Mouse (Mus musculus) telencephalon, adult 2 months (tissue): ENCODE results near the gene Zdhhc6.

Experiments
- DNase-seq: peaks from one replicate; pipeline ENCODE4 v3.0.0-alpha.2; 2011; ENCODE audit warnings: low read depth, low spot score

The Zdhhc6 gene

DNA sequence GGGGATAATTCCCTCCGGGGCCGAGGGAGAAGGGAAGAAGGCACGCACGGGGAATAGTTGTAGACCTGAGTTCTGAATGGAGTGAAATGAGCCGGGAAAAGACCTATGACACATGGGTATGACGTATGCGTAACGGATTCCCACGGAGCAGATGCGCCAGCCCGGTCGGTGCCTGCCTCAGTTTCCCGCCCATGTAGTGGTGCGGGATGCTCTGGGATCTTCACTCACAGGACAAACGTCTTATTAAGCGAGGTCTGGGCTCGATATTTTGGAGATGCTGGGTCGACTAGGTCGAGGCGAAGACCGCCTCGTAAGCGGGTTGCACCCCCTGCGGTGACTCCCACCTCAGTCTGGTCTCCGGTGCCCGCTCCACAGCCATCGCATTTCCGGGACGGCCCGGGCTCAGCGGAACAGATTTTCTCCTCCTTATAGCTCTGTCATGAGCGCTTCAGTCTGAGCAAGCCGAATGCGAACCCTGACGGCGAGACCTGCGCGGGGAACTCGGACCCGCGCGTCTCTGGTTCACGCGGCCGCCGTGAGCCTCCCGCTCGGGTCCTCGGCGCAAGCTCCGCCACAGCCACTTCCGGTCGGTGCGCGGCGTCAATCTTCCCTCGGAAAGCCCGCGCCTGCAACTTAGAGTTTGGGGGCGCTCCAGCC, at the start of gene Zdhhc6:
Zdhhc6 (minus strand) TSS at position 581 of the 657 bp plus-strand sequence.
- no peak for DNase-seq

DNA sequence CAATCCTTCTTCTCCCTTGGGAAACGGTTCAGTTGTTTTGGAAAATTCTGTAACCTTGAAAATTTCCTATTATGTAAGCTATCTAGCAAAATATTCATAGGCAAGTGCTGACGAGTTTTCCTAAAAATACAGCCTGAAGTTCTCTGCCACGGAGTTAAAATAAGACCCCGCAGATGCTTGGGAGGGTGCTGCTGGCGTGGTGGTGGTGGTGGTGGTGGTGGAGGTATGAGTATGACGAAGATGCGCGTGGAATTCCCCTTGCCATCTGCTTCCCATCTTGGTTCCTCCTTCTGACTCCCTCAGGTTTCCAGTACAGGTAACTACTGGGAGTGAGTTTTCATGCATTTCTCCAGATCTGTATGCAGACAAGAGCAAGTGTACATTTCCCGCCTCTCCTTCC, 46.8 kb upstream of the Zdhhc6 start:
- DNase-seq, result peak; percentile 83

DNA sequence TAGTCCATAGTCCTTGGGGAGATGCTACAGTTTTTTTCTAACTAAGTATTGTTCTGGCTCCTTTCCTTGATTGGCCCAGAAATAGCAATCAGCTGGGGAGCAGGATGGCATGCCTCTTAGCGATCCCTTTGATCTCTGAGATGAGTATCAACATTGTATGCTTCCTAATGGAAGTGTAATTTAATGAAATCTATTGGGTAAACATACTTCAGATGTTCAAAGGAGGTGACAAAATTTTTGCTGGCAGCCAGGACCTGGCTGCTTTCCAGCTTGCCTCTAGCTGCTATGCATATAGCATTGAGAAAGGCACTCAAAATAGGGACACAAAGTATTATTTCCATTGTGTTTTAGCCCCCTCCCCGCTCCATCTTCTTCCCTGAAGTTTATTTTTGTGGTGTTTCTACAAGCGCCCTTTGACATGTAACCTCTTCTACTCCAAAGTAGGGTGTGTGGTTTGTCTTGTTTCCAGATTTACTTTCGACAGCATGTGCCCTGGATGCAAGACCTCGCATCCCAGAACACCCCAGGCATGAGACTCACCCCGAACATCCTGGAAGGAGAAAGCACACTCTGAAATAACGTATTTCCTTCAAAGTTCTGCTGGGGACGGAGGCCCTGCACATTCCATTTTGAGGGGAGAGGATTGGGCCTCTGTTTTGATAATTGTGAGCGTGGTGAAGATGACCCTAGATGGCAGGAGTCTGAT, 35.0 kb upstream of the Zdhhc6 start:
- no peak for DNase-seq

DNA sequence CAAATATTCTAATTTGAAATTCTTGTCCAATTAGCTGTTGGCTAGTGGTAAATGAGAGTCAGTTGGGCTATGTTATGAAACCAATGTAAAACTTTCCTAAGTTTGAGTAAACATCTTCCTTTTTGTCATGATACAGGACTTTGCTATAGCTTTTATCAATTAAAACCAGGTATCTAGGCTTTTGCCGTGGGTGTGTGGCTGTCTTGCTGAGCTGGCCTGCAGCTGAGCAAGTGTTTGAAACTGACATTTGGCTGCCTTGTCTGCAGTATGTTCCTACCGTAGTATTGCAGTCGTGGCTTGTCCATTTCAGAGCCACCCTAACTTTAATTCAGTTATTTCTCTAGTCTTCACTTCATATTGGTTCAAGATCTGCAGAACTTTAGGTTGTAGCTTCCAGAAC, 32.4 kb upstream of the Zdhhc6 start:
- no peak for DNase-seq

DNA sequence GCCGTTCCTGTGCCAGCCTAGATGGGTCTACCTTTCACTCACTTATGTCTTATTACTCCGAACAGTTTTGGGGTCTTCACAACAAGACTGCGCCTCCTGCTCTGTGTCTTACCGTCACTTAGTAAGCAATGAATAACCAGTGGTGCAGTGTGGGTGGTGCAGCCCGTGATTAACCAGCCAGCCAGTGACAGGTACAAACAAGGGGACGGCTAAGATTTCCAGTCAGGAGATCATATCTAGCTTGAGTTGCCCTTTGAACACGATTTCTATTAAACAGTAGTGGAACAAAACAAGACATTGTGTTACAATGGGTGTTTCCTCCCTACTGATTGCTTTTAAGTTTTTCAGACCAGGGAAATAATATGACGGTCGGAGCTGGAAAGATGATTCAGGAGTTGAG, 27.4 kb upstream of the Zdhhc6 start:
- DNase-seq, result no peak

DNA sequence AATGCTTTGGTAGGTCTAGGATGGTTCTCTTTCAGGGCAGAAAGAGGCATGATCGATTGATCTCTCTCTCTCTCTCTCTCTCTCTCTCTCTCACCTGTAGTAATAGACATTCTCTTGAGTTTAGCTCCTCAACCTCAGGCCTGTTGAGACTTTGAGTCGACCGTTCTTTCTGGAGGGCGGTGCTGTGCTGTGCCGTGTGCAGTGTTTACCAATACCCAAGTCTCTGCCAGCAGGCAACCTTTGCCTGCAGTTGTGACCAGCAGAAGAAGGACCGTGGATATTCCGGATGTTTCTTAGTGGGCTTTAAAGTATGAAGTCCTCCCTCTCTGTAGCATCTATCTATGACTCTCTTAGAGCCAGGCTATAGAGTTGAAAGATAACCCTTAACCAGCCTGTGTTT, 26.6 kb upstream of the Zdhhc6 start:
- no peak for DNase-seq

DNA sequence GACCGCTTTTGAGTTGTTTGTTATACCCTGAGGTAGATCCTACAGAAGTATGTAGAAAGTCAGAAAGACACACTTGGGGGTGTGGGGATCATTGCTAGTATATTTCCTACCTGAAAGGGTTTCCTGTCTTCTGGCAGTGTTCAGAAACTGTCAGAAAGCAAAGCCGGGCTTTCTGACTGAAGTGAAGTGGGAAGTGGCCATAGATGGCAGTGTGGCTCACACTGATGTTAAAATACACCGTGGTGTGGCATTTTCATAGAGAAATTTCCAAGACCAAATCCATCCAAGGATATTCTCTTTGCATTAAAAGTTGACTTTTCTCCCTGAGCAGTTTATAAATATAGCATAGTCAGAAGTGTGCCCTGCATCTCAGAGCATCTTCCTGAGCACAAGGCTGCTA, 25.5 kb upstream of the Zdhhc6 start:
- DNase-seq, result no peak

DNA sequence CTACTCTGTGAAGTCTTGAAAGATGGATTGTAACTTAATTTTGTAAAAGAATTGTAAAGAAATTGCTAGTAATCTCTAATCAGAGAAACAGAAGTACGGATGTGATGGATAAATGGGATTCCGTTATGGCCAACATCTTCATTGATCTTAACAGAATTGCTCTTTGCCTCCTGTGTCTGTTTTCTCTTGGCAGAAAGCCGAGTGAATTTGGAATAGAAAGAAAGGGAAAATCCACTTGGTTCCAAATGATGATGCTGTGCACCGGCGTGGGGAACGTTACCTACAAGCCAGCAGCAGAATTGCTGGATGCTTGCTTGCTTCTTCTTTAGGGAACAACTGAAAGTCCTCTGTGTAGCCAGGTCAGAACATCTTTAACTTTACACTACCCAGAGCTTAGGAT, 24.7 kb upstream of the Zdhhc6 start:
- no peak for DNase-seq

DNA sequence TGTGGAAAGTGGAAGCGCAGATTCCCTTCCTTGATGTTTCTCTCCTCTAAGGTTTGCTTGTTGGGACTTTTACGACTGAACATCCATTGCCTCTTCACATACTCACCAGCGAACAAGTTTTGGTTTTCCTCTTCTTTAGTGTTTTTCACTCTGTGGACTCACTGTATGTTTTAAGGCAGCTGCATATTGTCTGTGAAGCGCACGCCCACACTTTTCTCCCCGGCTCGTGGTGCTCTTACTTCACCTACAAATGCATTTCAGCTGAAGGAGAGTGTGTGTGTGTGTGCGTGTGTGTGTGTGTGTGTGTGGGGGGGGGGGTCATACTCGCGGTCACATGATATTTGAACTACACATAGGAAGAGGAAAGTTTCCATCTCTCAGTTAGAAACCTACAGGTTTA, 21.8 kb upstream of the Zdhhc6 start:
- no peak for DNase-seq

DNA sequence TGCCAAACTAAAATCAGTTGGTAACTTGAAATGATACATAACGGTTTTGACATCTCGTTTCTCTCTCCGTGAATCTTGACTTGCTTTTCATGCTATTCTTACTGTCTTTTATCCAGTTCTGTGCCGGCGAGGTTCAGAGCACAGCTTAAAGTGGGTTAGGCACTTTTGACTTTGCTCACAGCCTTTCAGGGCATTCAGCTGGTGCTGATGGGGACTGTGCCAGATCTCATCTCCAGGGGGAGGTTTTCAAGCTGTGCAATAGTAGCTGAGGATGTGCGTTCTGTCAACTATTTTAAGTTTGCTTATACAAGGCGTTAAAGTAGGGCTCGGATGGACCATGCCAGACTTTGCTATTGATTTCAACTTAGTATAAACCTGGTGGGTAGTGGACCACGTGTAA, 21.2 kb upstream of the Zdhhc6 start:
- no peak for DNase-seq

DNA sequence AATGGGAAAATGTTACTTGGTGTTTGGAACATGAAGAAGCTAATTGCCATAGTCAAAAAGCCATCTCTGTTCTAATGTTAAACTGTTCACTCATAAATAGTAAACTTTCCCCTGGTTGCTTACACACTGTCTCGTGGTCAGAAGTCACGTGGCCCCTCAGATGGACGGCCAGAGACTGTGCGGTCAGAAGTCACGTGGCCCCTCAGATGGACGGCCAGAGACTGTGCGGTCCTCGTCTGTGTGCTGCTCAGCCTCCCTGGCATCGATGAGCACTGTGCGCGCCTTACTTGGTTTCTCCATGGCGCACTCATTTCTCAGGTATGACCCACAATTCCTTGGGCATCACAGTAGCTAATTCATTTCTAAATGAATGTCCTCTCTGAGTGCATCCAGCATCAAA, 20.6 kb upstream of the Zdhhc6 start:
- no peak for DNase-seq

DNA sequence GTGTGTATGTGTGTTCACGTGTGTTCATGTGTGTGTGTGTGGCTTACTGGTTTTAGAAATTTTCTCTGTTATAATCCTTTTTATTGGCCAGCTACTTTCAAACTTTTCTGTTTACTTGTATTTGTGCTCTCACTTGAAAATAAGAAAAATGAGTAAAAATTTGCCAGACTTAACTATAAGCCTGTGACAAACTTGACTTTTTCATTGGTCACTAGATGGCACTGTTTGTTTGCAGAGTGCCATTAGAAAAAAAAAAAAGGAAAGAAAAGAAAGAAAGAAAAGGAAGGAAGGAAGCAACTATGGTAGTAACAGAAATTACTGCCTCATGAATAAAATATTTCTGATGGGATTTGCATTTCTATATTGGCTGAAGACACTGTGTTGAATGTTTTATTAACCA, 20.0 kb upstream of the Zdhhc6 start:
- DNase-seq, result no peak

DNA sequence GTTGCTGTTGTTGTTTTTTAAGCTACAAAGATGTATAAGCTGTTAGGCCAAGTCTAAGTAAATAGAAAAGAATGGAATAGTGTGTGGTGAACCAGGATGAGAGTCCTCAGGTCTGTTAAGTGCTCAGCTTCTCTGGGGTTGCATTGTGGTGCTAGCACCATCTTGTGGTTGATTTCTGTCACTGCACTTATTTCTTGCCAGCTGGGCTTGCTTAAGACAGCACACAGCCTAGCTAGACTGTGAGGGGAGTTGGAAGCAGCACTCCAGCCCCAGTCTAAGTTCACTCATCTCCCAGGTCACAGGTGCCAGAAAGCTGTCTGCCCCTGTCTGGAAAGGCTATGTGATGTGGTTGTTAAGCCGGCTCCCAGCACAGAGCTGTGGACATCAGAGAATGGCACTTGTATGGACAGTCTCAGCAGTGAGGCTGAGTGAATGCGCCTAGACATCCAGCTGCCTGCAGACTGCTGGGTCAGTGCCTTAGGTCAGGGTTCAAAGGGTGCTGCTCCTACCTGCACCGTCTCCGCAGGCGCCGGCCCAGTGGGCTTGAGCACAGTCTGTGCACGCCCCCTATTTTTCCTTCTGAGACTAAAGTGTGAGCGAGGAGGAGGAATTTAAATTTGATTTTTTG, 16.9 kb upstream of the Zdhhc6 start:
- DNase-seq, result peak; percentile 71

DNA sequence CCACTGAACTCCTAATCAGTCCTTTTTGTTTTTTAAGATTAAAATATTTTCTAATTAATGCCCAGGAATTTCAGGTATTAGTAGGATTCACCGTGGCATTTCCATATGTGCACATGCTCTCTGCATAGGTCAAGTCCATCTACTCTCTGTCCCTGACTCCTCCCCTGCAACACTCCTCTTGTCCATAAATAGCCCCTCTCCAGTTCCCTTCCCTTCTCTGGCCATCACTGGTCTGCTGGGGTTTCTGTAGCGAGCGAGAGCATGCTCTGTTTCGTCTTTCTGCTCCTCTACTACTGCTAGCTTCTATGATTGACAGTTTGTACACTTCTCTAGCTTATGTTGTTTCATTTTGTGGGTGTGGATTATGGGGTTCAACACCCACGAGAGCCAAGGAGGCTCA, 15.9 kb upstream of the Zdhhc6 start:
- no peak for DNase-seq

DNA sequence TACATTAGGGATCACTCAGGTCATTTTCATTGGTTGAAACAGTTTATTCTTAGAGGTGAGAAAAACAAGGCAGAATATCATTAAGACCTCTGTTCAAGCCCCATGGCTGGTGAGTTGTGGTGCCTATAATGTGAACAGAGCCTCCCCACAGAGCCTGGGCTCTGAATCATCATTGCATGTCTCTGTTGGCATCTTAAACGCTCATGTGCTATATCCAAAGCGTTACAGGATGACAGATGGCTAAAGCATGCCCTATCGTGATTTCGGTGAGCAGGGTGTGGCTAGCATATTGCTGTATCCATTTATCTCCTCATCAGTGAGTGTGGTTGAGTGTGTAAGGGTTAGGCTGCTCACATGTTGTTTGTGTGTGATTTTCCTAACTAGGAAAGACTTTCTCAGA, 11.7 kb upstream of the Zdhhc6 start:
- DNase-seq, result no peak

DNA sequence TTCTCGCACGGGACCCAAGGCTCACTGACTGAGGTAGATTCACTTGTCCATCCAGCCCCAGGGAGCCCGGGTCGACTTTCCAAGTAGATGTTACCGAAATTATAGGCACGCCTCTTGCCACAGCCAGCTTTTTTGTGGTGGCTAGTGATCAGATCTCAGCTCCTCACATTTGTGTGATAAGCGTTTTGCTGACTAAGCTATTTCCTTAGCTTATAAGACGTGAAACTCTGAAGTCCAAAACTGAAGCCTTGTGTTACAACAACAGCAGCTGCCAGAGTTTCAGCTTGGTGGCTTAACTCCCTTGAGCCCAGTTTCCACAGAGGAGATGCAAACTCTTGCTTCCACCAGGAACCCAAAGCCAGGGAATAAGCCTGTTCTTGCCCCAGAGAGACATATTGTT, 6.8 kb upstream of the Zdhhc6 start:
- DNase-seq, result no peak

DNA sequence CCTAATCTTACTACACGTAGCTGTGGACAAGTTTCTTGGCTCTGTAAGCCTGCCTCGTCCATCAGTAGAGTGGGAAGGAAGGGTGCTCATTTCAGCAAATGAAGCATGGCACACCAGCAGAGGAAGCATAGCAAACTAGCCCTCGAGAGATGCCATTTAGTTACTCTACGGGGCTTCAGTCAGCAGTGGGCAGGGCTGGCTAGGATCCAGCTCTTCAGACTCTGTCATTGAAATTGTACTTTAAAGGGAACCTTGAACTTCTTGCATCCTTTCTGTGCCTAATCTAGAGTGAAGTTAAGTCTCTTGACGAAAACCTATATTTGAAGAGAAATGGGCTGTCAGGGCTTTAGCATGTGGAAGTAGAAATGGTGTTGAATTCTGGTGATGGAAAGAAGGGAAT, 3.7 kb upstream of the Zdhhc6 start:
- DNase-seq, result no peak

DNA sequence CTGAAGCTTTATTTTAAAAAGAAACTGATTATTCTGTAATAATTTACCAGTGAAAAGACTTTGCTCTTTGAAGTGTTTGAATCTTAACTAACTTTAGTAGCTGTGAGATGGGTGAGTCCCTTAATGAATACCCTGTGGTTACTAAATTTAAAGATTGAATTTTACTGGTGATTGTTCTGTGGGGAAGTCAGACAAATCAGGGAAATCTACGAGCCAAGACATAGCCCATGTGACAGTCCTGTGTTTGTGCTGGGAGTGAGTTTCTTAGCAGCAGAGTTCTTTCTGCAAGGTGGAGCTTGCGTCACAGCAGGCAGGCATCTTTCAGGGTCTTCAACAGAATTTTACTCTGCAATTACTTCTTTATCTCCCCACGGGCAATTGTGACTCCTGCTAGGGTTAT, 3.2 kb upstream of the Zdhhc6 start:
- no peak for DNase-seq

DNA sequence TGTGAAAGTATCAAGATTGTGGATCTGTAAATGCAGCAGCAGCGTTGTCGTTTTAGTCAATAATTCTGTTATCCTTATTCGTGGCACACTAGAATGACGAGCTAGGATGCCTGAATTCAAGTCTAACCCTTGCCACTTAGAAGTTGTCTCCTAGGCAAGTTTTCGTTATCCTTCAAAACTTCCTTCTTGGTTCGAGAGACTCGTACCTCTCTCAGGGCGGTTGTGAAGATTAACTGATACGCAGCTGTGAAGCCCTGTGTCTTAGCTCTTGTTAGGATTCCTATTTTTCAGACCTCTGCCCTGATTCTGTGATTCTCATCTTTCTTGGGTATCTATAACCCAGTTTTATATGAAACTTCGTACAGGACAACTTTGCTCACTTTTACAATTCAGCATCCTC, 1.1 kb upstream of the Zdhhc6 start:
- no peak for DNase-seq

DNA sequence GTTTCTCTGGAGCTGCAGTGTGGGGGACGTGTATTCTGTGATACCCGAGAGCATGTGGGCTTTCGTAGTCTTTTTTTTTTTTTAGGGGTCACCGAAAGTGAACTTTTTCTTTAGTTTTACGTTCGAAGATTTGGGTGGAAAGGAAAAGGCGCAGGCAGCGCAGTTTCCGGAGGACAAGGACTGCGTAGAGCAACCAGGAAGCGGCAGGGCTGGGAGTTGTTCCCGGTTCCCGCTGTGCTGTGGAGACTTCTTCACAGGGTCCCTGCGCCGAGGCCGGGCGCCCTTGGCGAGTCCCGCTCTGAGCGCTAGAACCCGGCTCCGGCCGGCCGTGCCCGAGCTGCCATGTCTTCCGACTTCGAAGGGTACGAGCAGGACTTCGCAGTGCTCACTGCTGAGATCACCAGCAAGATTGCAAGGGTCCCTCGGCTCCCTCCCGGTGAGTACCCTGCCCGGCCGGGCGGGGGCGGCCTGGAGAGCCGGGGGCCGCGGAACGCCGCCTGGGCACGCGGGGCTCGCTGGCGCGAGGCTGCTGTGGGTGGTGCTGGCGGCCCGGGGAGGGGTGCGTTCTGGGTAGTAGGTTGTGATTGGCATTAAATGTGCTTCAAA, 380 bp upstream of the Zdhhc6 start, which contains the start of gene Vti1a:
Vti1a (plus strand) TSS at position 187 of the 606 bp plus-strand sequence.
- DNase-seq, result peak; percentile 95

DNA sequence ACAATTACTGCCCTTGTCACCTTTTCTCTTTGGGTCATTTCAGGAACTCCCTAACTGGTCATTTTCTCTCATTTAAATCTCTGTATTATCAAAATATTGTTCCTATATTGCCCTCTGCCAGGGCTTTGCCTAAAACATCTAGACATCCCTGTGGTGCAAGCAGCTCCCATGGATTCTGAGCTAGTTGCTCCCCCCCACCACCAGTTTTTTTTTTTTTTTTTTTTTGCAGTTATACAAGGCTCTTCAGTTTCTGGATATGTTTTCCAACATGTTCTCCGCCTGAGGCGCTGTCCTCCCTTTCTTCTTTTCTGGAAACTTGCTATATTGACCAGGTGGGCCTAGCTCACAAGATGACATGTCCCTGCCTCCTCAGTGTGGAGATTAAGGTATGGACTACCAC, 2.2 kb downstream of the Zdhhc6 start:
- DNase-seq, result no peak

DNA sequence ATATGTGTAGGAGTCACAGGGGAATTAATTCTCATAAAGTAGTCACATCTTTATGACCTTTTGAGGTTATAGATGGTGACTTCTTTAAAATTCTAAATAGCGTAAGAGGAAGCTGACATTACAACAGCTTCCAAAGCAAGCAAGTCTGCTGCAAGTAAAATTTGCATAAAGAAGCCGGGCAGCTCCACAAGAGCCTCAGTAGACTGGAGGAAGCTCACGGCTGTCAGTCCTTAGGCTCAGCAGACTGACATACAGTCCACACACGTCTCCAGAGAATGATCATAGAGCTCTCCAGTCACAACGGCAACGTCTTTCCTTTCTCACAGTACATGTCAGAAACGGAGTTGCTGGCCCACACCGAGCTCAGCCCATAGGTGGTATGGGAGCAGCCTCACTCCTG, 4.0 kb downstream of the Zdhhc6 start:
- DNase-seq, result no peak

DNA sequence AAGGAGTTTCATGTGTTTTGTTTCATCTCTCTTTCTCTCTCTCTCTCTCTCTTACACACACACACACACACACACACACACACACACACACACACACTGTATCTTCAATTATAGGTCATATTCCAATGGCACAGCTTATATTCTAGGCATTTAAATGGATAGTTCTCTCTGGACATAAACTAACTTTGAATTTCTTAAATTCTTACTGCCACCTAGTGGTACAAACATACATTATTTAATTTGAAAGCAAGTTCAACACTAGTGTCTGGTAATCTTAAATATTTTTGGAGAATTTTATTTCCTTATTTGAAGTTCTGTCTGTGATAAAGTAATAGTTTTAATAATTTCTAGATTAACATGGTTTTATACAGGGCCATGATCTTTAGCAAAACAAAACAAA, 10.8 kb downstream of the Zdhhc6 start:
- no peak for DNase-seq
